Mouse (Mus musculus): ENCODE data around the gene Pla2g5. TPM values are rescaled to one million over a fixed set of nuclear protein-coding genes. Genes with fewer than 3 reads are reported as not detected.

Pla2g5 gene
- polyA plus RNA-seq, 1 experiment from 2014 or later: 0.38 TPM

- no peak for ATAC-seq
- no peak overlapping the region for H3K4me2 ChIP-seq (ENCODE audit: low read length)
- H3K36me3 ChIP-seq (ENCODE audit: control insufficient read depth, insufficient read depth, low read length): no peaks in the 10 kb centered on the region
- no peaks in the 10 kb centered on the region for H3K9me3 ChIP-seq (ENCODE audit: control insufficient read depth, low read length)
- no peak overlapping the region for H3K4me3 ChIP-seq (ENCODE audit: low read length)
- no peaks in the 10 kb centered on the region; the same call in 1 of the 2 replicates for H3K4me1 ChIP-seq (ENCODE audit: control insufficient read depth, insufficient read depth, low read depth, low read length)
- no peak overlapping the region for H3K9ac ChIP-seq (ENCODE audit: low read depth, low read length)
- no peaks in the 10 kb centered on the region for H3K27me3 ChIP-seq (replicated peaks; ENCODE audit: control insufficient read depth, insufficient read depth, low read length)
- WGBS: 50% methylated on average over 6 of the region's 6 CpGs
- no peak overlapping the region for H3K27ac ChIP-seq (ENCODE audit: low read depth, low read length)
Observed at GRCm38 (mm10) chr4:138796513-138797216, 66.6 kb downstream of the Pla2g5 start.

DNA sequence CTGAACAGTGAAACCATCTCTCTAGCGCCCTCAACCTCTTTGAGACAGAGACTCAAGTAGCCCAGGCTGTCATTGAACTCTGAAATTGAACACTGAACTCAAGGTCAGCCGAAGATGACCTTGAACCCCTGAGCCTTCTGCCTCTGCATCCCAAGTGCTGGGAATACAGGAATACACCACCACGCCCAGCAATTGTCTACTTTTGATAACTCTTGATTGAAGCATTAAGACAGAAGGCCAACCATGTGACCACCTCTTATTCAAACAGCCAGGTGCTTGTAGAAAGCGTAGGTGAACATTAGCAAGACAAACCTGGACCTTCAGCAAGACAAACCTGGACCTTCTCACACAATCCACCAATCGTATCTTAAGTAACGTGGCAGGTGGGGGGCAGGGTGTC is 68.9 kb downstream of the Pla2g5 start:
- Histone ChIP-seq H3K4me2 (ENCODE audit: low read length) (no peak overlapping the region), H3K36me3 (ENCODE audit: control insufficient read depth, insufficient read depth, low read length) (no peaks in the 10 kb centered on the region), H3K27ac (ENCODE audit: low read depth, low read length) (no peak overlapping the region), H3K27me3 (replicated peaks; ENCODE audit: control insufficient read depth, insufficient read depth, low read length) (no peaks in the 10 kb centered on the region), H3K4me1 (ENCODE audit: control insufficient read depth, insufficient read depth, low read depth, low read length) (no peaks in the 10 kb centered on the region), H3K9me3 (ENCODE audit: control insufficient read depth, low read length) (no peaks in the 10 kb centered on the region), H3K4me3 (ENCODE audit: low read length) (no peak overlapping the region), H3K9ac (ENCODE audit: low read depth, low read length) (no peak overlapping the region)
- WGBS: 87% methylated on average over 6 of the region's 6 CpGs
- no peak for ATAC-seq

DNA sequence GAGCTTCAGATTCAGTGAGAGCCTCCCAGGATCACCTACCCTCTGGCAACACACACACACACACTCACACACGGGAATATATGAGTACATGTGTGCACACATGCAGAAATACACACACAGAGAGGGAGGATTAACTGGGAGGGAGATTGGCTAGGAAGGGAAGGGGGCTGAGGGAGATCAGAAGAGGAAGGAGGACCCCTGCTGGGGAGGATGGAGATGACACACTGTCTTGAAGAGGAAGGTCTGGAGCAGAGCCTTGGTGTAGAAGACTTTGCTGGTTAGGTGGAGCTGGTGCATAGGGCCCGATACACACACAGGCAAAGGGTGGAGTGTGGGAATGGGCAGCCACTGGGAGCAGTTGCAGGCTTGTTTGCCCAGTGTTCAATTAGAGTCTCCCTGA is 70.0 kb downstream of the Pla2g5 start:
- WGBS: 76% methylated on average over 2 of the region's 2 CpGs
- H3K27me3 ChIP-seq (replicated peaks; ENCODE audit: control insufficient read depth, insufficient read depth, low read length): no peaks in the 10 kb centered on the region
- no peak overlapping the region for H3K4me2 ChIP-seq (ENCODE audit: low read length)
- H3K4me3 ChIP-seq (ENCODE audit: low read length): no peak overlapping the region
- H3K36me3 ChIP-seq (ENCODE audit: control insufficient read depth, insufficient read depth, low read length): no peaks in the 10 kb centered on the region
- H3K9ac ChIP-seq (ENCODE audit: low read depth, low read length): no peak overlapping the region
- H3K4me1 ChIP-seq (ENCODE audit: control insufficient read depth, insufficient read depth, low read depth, low read length): no peaks in the 10 kb centered on the region
- no peaks in the 10 kb centered on the region for H3K9me3 ChIP-seq (ENCODE audit: control insufficient read depth, low read length)
- peak; percentile 42; the same call in 1 of the 2 replicates for ATAC-seq
- H3K27ac ChIP-seq (ENCODE audit: low read depth, low read length): no peak overlapping the region

DNA sequence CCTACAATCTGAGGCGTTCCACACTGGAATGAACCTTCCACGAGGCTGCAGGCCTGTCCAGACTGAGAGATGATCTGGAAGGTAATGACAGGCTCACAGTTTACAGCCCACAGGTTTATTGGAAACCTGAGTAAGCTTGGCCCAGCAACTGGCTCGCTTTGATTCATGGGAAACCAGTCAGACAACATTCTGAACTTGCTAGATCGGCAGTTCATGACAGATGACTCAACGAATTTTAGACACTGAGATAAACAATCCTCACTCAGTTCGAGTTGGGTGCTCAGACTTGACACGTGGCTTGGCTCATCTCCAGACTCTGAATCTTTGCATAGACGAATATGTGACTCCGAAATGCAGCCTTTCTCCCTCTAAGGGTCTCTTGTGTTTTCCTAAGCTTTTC is 70.7 kb downstream of the Pla2g5 start:
- no peak overlapping the region for H3K4me3 ChIP-seq (ENCODE audit: low read length)
- 70% methylated on average over 9 of the region's 9 CpGs for WGBS
- no peak for ATAC-seq
- no peak overlapping the region for H3K27ac ChIP-seq (ENCODE audit: low read depth, low read length)
- no peaks in the 10 kb centered on the region for H3K36me3 ChIP-seq (ENCODE audit: control insufficient read depth, insufficient read depth, low read length)
- H3K9me3 ChIP-seq (ENCODE audit: control insufficient read depth, low read length): no peaks in the 10 kb centered on the region
- H3K4me1 ChIP-seq (ENCODE audit: control insufficient read depth, insufficient read depth, low read depth, low read length): no peaks in the 10 kb centered on the region
- H3K9ac ChIP-seq (ENCODE audit: low read depth, low read length): no peak overlapping the region
- no peak overlapping the region for H3K4me2 ChIP-seq (ENCODE audit: low read length)
- no peaks in the 10 kb centered on the region for H3K27me3 ChIP-seq (replicated peaks; ENCODE audit: control insufficient read depth, insufficient read depth, low read length)

GRCm38 (mm10) chr4:138791452-138791851 is 71.8 kb downstream of the Pla2g5 start:
- Histone ChIP-seq H3K27ac (ENCODE audit: low read depth, low read length) (no peak overlapping the region), H3K4me1 (ENCODE audit: control insufficient read depth, insufficient read depth, low read depth, low read length) (no peaks in the 10 kb centered on the region), H3K27me3 (replicated peaks; ENCODE audit: control insufficient read depth, insufficient read depth, low read length) (no peaks in the 10 kb centered on the region), H3K9me3 (ENCODE audit: control insufficient read depth, low read length) (no peaks in the 10 kb centered on the region), H3K4me2 (ENCODE audit: low read length) (no peak overlapping the region), H3K36me3 (ENCODE audit: control insufficient read depth, insufficient read depth, low read length) (no peaks in the 10 kb centered on the region), H3K4me3 (ENCODE audit: low read length) (no peak overlapping the region), H3K9ac (ENCODE audit: low read depth, low read length) (no peak overlapping the region)
- no peak for ATAC-seq
- WGBS: 65% methylated on average over 6 of the region's 6 CpGs

DNA sequence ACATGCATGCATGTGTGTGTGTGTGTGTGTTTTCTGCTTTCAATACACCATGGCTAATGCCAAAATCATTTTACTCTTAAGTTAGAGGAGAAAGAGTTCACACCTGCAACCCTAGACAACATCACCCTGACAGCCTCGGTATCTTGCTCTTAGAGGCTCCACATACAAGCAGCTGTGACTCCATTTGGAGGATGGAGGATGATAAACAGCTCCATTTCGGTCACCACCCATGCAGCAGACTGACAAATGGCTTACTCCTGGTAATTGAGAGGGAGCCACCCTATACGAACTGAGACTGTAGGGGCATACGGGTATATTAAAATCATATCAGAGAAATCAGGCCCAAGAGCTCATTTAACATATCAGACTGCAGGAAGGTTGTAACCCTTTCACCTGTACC is 74.9 kb downstream of the Pla2g5 start:
- no peak for ATAC-seq
- H3K4me3 ChIP-seq (ENCODE audit: low read length): no peak overlapping the region
- no peak overlapping the region for H3K9ac ChIP-seq (ENCODE audit: low read depth, low read length)
- H3K27ac ChIP-seq (ENCODE audit: low read depth, low read length): no peak overlapping the region
- H3K4me1 ChIP-seq (ENCODE audit: control insufficient read depth, insufficient read depth, low read depth, low read length): no peaks in the 10 kb centered on the region
- no peaks in the 10 kb centered on the region for H3K27me3 ChIP-seq (replicated peaks; ENCODE audit: control insufficient read depth, insufficient read depth, low read length)
- WGBS: 86% methylated on average over 4 of the region's 4 CpGs
- H3K4me2 ChIP-seq (ENCODE audit: low read length): no peak overlapping the region
- no peaks in the 10 kb centered on the region for H3K9me3 ChIP-seq (ENCODE audit: control insufficient read depth, low read length)
- no peaks in the 10 kb centered on the region for H3K36me3 ChIP-seq (ENCODE audit: control insufficient read depth, insufficient read depth, low read length)

- ATAC-seq: no peak
- 70% methylated on average over 4 of the region's 4 CpGs for WGBS
Observed at GRCm38 (mm10) chr4:138786141-138786540, 77.1 kb downstream of the Pla2g5 start.

DNA sequence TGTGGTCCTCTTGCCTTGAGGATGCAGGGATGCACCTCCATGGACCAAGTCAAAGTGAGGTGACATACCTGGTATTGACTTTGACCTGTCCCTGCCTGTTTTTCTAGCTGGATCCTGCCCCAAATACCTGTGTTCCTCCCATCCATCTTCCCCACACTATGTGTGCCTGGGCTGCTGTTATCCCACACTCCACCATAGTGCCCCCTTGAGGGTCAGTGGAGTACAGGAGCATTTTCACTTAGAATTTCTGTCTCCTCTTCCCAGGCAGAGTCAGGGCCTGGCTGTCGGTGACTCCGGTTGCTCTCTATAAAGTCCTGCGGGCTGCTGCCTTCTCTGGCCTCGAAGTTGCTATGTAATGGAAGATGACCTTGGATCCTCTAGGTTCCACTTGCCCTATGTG is 77.6 kb downstream of the Pla2g5 start:
- Histone ChIP-seq H3K9ac (ENCODE audit: low read depth, low read length) (no peak overlapping the region), H3K9me3 (ENCODE audit: control insufficient read depth, low read length) (no peaks in the 10 kb centered on the region), H3K27ac (ENCODE audit: low read depth, low read length) (no peak overlapping the region), H3K4me3 (ENCODE audit: low read length) (no peak overlapping the region), H3K36me3 (ENCODE audit: control insufficient read depth, insufficient read depth, low read length) (no peaks in the 10 kb centered on the region), H3K4me2 (ENCODE audit: low read length) (no peak overlapping the region), H3K27me3 (replicated peaks; ENCODE audit: control insufficient read depth, insufficient read depth, low read length) (no peaks in the 10 kb centered on the region), H3K4me1 (ENCODE audit: control insufficient read depth, insufficient read depth, low read depth, low read length) (no peaks in the 10 kb centered on the region)
- WGBS: 62% methylated on average over 4 of the region's 4 CpGs
- ATAC-seq: no peak

More at GRCm38 (mm10) chr4:138786141-138786540, 77.1 kb downstream of the Pla2g5 start:
- Histone ChIP-seq H3K4me3 (ENCODE audit: low read length) (no peak overlapping the region), H3K4me2 (ENCODE audit: low read length) (no peak overlapping the region), H3K9ac (ENCODE audit: low read depth, low read length) (no peak overlapping the region), H3K4me1 (ENCODE audit: control insufficient read depth, insufficient read depth, low read depth, low read length) (no peaks in the 10 kb centered on the region), H3K9me3 (ENCODE audit: control insufficient read depth, low read length) (no peaks in the 10 kb centered on the region), H3K36me3 (ENCODE audit: control insufficient read depth, insufficient read depth, low read length) (no peaks in the 10 kb centered on the region), H3K27ac (ENCODE audit: low read depth, low read length) (no peak overlapping the region), H3K27me3 (replicated peaks; ENCODE audit: control insufficient read depth, insufficient read depth, low read length) (no peaks in the 10 kb centered on the region)

GRCm38 (mm10) chr4:138782098-138782497 is 81.2 kb downstream of the Pla2g5 start:
- peaks cover 2% of the 10 kb centered on the region; the same call in 1 of the 2 replicates for H3K4me1 ChIP-seq (ENCODE audit: control insufficient read depth, insufficient read depth, low read depth, low read length)
- H3K27me3 ChIP-seq (replicated peaks; ENCODE audit: control insufficient read depth, insufficient read depth, low read length): no peaks in the 10 kb centered on the region
- ATAC-seq: no peak
- H3K9me3 ChIP-seq (ENCODE audit: control insufficient read depth, low read length): no peaks in the 10 kb centered on the region
- WGBS: 83% methylated on average over 6 of the region's 6 CpGs
- no peak overlapping the region for H3K4me2 ChIP-seq (ENCODE audit: low read length)
- H3K4me3 ChIP-seq (ENCODE audit: low read length): no peak overlapping the region
- H3K9ac ChIP-seq (ENCODE audit: low read depth, low read length): no peak overlapping the region
- no peak overlapping the region for H3K27ac ChIP-seq (ENCODE audit: low read depth, low read length)
- H3K36me3 ChIP-seq (ENCODE audit: control insufficient read depth, insufficient read depth, low read length): no peaks in the 10 kb centered on the region
